Mouse (Mus musculus) liver, embryonic 13.5 days (tissue): ENCODE measurements around the gene Dnaja1. TPM values are rescaled to one million over a fixed set of nuclear protein-coding genes. Genes with fewer than 3 reads are reported as not detected.

Experiments used
- ATAC-seq: fragments of 200-750 bp; cut with Nextera tagmentation; 2 replicates; pipeline ENCODE4 v1.8.0; 2017; ENCODE audit warnings: low read depth, mild to moderate bottlenecking, moderate number of reproducible peaks, moderate library complexity
- DNase-seq: peaks from one replicate; pipeline ENCODE4 v3.0.0; 2022
- H3K27ac ChIP-seq: fragments of 300-500 bp; sonication (generic); 2 replicates; pipeline ENCODE4 v1.5.1; 2015; ENCODE audit warnings: moderate library complexity, mild to moderate bottlenecking, inconsistent platforms
- H3K27me3 ChIP-seq: fragments of 300-500 bp; sonication (generic); 2 replicates; pipeline ENCODE4 v1.6.1; 2015; ENCODE audit warnings: mild to moderate bottlenecking, inconsistent platforms
- H3K36me3 ChIP-seq: fragments of 300-500 bp; sonication (generic); 2 replicates; pipeline ENCODE4 v1.6.1; 2015; ENCODE audit warnings: mild to moderate bottlenecking, inconsistent platforms
- H3K4me1 ChIP-seq: fragments of 300-500 bp; sonication (generic); replicated peaks from 2 replicates; pipeline ENCODE4 v1.6.1; 2015; ENCODE audit warnings: inconsistent platforms
- H3K4me2 ChIP-seq: fragments of 300-500 bp; sonication (generic); 2 replicates; pipeline ENCODE4 v1.6.1; 2015; ENCODE audit warnings: inconsistent platforms, mild to moderate bottlenecking, moderate library complexity
- H3K4me3 ChIP-seq: fragments of 300-500 bp; sonication (generic); replicated peaks from 2 replicates; pipeline ENCODE4 v1.5.1; 2015; ENCODE audit warnings: mild to moderate bottlenecking, inconsistent platforms
- H3K9ac ChIP-seq: fragments of 300-500 bp; sonication (generic); 2 replicates; pipeline ENCODE4 v1.6.1; 2015; ENCODE audit warnings: mild to moderate bottlenecking, inconsistent platforms
- H3K9me3 ChIP-seq: fragments of 300-500 bp; sonication (generic); replicated peaks from 2 replicates; pipeline ENCODE4 v1.6.1; 2016; ENCODE audit warnings: inconsistent platforms
- WGBS: fragments of 180-500 bp; shearing (Covaris S2); methylation state at CpG from one replicate; pipeline ENCODE4 v1.1.7; 2015; ENCODE audit not compliant: insufficient replicate concordance; 5-methylcytosine and 5-hydroxymethylcytosine counted together
- polyA plus RNA-seq: library from polyadenylated mRNA; unstranded; fragments of >200 nt; fragmentation: Nextera tagmentation; extraction: Ambion mirVana; gene quantifications from 2 replicates; pipeline ENCODE4 v1.2.1, GENCODE M21; 2015

The Dnaja1 gene
- polyA plus RNA-seq, 1 experiment from 2014 or later, result 198 TPM

DNA sequence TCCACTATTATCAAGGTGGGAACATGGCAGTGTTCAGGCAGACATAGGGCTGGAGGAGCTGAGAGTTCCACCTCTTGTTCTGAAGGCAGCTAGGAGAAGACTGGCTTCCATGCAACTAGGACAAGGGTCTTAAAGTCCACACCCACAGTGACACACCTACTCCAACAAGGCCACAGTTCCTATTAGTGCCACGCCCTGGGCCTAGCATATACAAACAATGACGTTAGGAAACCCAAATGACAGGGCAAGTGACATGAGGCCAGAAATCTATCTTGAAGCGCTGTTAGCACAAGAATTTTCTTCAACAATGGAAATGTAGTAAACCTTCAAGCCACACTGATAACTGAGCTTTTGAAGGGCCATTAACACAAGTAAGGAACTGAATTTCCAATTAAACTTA is 20.2 kb upstream of the Dnaja1 start:
- 53% methylated on average over 3 of the region's 3 CpGs for WGBS
- Histone ChIP-seq H3K4me1 (peaks cover 47% of the 10 kb centered on the region), H3K9ac (peak overlapping the region; percentile 69; the same call in 1 of the 2 replicates), H3K4me3 (peak overlapping the region; percentile 70), H3K9me3 (no peaks in the 10 kb centered on the region), H3K27me3 (no peaks in the 10 kb centered on the region), H3K36me3 (no peaks in the 10 kb centered on the region), H3K27ac (peak overlapping the region; percentile 83), H3K4me2 (peak overlapping the region; percentile 79)
- DNase-seq, result no peak
- ATAC-seq, result no peak

DNA sequence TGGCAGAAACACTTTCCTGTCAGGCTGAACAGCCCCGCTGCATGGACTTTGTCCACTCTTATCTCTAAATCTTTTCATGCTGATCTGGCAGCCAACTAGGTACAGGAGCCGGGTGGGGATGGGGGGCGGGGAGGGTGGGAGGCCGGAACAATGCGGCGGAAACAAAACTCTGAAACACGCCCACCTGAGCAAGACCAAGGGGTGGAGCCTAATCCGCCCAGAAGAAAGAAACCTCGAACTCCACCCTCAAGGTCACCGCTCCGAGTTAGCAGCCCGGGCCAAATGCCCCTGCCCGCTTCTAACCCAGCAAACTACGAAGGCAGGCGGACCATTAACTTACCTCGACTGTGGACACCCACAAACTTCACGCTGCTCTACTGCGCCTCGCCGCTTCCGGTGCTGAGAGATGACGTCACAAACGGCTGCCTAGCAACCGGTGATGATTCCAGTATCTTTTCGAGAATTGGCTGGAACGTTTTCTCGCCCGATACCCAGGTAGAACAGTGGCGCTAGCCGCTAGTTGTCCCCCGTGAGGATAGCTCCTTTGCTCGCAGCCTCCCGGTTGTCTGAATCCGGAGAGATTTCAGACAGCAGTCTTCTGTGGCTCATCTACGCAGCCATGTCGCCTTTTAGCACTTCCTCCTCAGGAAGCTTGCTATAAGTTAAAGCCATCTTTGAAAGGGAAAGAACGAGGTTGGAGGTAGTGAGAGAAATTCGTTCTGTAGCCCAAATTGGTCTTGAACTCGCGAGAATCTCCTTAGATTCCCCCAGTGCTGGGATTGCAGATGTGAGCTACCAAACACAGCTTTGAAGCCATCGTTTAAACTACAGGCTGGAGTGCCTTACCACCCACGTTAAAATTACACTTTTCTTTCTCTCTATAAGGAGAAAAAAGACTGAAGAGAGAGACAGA is 18.9 kb upstream of the Dnaja1 start, which contains the start of gene Aptx:
Gene Aptx, minus strand, starts transcription at position 398 of the 913 bp plus-strand sequence.
- Histone ChIP-seq H3K4me3 (peak within 1 kb of the TSS; percentile 70), H3K4me2 (peak within 1 kb of the TSS; percentile 79), H3K9ac (peak within 1 kb of the TSS; percentile 69), H3K36me3 (no peaks in the 10 kb centered on the region), H3K27ac (peak within 1 kb of the TSS; percentile 83), H3K9me3 (no peaks in the 10 kb centered on the region), H3K4me1 (peaks cover 47% of the 10 kb centered on the region), H3K27me3 (no peaks in the 10 kb centered on the region)
- WGBS, result under 1% methylated on average over 42 of the region's 42 CpGs
- ATAC-seq, result peak; percentile 85
- DNase-seq, result peak; percentile 86

DNA sequence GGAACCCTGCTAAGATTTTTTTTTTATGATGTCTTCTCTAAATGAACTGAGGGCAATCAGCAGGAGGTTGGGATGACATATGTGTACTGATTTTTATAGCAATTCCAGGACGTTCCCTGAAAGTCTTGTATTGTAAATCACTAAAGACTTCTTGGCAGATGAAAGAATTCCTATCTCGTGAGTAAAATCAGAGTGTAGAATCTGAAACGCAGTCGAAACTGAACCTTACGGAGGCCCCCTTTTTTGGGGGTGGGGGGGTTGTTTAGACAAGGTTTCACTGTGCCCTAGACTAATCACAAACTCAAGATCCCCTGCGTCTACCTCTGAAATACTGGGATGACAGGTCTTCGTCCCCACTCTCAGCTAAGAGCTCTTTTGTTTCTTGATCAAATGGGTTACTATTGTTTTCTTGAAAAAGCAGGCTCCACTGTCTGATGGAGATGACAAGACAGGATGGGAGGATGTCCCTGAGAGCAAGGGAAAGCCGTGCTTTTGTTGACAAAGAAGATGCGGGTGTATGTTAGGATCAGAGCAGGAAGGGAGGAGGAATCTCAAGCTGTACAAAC is 18.2 kb upstream of the Dnaja1 start:
- H3K27me3 ChIP-seq, result no peaks in the 10 kb centered on the region
- ATAC-seq (no peak), DNase-seq (no peak)
- no peaks in the 10 kb centered on the region for H3K36me3 ChIP-seq
- 41% methylated on average over 9 of the region's 9 CpGs for WGBS
- peak overlapping the region; percentile 69 for H3K9ac ChIP-seq
- H3K4me3 ChIP-seq, result peak overlapping the region; percentile 70
- H3K9me3 ChIP-seq, result no peaks in the 10 kb centered on the region
- H3K4me1 ChIP-seq, result peaks cover 47% of the 10 kb centered on the region
- peak overlapping the region; percentile 83 for H3K27ac ChIP-seq
- peak overlapping the region; percentile 79 for H3K4me2 ChIP-seq

DNA sequence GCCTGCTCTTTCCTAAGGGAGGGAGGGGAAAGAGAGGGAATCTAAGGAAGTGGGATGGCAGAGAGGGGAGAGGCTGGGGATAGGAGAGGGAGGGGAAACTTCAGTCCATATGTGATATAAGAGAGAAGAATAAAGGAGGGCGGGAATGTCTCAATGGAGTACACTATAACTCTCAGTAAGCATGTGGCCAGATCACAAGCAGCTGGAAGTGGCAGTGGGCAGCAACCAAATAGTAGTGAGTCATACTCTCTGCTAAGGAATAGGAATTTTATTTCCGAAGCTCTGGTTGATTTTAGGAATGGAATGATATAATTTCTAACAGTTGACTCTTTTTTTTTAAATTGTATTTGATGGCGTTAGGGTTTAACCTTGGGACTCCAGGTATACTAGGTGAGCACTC is 4.8 kb upstream of the Dnaja1 start:
- no peaks in the 10 kb centered on the region for H3K9me3 ChIP-seq
- no peaks in the 10 kb centered on the region for H3K36me3 ChIP-seq
- DNase-seq (no peak), ATAC-seq (no peak)
- H3K9ac ChIP-seq, result no peak overlapping the region
- 68% methylated on average over 3 of the region's 3 CpGs for WGBS
- H3K4me3 ChIP-seq, result no peak overlapping the region
- no peak overlapping the region for H3K27ac ChIP-seq
- H3K4me2 ChIP-seq, result no peak overlapping the region
- H3K27me3 ChIP-seq, result no peaks in the 10 kb centered on the region
- peaks cover 14% of the 10 kb centered on the region for H3K4me1 ChIP-seq

DNA sequence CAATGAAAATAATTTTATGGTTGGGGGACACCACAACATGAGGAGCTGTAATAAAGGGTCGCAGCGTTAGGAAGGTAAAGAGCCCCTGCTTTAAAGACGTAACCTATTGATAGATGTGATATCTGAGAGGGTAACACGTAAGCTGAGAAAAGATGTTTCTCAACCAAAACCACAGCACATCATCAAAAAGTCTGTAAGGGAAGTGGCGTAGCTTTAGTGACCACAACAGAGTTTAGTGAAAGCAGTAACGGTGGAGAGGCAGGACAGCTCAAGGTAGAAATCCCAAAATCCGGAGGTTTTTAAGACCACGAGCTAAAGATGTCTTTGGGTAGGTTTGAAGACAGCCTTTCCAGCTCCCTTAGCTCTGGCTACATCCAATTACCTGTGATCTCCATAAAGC is 1.0 kb upstream of the Dnaja1 start:
- Histone ChIP-seq H3K9me3 (no peaks in the 10 kb centered on the region), H3K27me3 (no peaks in the 10 kb centered on the region), H3K36me3 (peaks cover 20% of the 10 kb centered on the region), H3K4me3 (peak overlapping the region; percentile 98; the same call in 1 of the 2 replicates), H3K4me1 (peaks cover 41% of the 10 kb centered on the region), H3K27ac (peak overlapping the region; percentile 96; the same call in 1 of the 2 replicates), H3K9ac (peak overlapping the region; percentile 95; the same call in 1 of the 2 replicates), H3K4me2 (peak overlapping the region; percentile 90)
- DNase-seq, result no peak
- WGBS, result 69% methylated on average over 8 of the region's 8 CpGs
- no peak for ATAC-seq

DNA sequence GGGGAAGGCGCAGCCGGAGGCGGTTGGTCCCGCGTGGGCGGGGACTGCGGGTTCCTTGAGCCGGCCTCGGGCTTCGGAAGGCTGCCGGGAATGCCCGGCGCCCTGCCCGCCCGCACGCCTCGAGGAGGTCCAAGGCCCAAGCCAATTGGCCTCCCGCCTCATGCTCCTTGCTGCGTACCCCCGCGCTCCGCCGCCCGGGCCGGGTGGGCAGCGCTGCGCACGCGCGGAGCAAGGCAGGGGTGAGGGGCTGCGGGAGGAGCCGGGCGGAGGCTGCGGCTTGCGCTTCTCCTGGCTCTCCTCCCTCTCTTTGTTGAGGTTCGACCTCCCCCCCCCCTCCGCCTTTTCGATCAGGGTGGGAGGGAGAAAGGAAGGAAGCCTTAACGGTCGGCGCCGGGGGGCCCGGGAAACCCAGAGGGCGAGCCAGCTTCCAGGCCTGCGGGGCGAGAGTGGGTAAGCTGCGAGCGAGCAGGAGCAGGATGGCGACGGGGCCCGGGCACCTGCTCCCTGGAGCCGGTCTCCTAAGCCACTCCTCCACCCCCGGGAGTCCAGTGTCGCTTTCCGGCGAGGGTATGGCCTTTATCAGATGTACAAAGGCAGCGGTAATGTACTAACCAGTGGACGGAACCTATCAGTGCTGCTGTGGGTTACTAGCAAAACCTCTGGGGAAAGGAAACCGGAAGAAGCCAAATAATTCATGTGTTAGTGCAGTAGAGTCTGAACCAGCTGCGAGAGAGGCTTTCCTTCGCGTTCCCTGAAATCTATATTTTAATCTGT is 924 bp downstream of the Dnaja1 start:
- under 1% methylated on average over 47 of the region's 62 CpGs for WGBS
- peak; percentile 75 for ATAC-seq
- H3K27ac ChIP-seq, result peak overlapping the region; percentile 96

DNA sequence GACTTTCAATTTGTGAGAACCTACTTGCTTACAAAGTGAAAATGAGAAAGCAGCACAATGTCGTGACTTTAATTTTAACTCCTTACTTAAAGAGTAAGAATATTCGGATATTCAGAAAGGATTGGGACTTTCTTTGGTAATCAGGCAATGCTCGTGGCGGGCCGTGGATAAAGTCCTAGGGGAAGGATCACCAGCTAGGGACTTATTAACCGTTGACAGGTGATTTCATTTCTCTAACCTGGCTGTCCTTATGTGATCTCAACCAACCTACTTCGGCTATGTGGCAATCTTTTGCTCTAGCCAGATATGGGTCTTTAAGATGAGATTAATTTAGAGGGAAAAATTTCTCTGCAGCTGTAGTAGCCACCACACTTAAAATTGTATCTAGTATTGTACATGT is 3.2 kb downstream of the Dnaja1 start:
- H3K9me3 ChIP-seq, result no peaks in the 10 kb centered on the region
- peaks cover 55% of the 10 kb centered on the region for H3K36me3 ChIP-seq
- ATAC-seq (no peak), DNase-seq (no peak)
- no peak overlapping the region for H3K27ac ChIP-seq
- H3K9ac ChIP-seq, result peak overlapping the region; percentile 95; the same call in 1 of the 2 replicates
- H3K4me3 ChIP-seq, result peak overlapping the region; percentile 98
- peak overlapping the region; percentile 90 for H3K4me2 ChIP-seq
- no peaks in the 10 kb centered on the region for H3K27me3 ChIP-seq
- peaks cover 60% of the 10 kb centered on the region for H3K4me1 ChIP-seq
- WGBS, result 77% methylated on average over 7 of the region's 7 CpGs

More for the DNA sequence above, 924 bp downstream of the Dnaja1 start:
- peaks cover 36% of the 10 kb centered on the region for H3K36me3 ChIP-seq
- H3K9ac ChIP-seq, result peak overlapping the region; percentile 95
- no peaks in the 10 kb centered on the region for H3K27me3 ChIP-seq
- DNase-seq, result peak; percentile 75
- H3K9me3 ChIP-seq, result no peaks in the 10 kb centered on the region
- peak overlapping the region; percentile 90 for H3K4me2 ChIP-seq
- H3K4me3 ChIP-seq, result peak overlapping the region; percentile 98
- peaks cover 54% of the 10 kb centered on the region for H3K4me1 ChIP-seq

DNA sequence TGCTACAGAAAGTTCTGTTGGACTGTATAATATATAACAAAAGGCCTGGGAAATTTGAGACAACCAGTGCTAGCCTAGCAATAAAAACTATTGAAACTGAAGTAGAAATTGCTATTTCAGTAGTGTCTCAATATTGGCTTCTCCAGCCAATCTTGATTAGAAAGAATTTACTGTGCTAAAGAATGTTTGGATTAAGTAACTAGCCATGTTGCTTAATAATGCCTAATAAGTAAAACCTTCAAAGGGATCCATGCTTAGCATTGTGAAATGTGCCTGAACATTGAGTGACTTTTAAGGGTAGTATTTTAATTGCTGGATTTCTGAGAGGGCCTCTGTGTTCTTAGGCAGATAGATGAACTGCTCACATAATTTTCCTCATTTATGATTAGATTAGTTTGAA is 3.6 kb downstream of the Dnaja1 start:
- ATAC-seq, result no peak
- Histone ChIP-seq H3K4me1 (peaks cover 62% of the 10 kb centered on the region), H3K27ac (no peak overlapping the region), H3K4me3 (no peak overlapping the region), H3K36me3 (peaks cover 59% of the 10 kb centered on the region), H3K27me3 (no peaks in the 10 kb centered on the region), H3K9me3 (no peaks in the 10 kb centered on the region), H3K4me2 (peak overlapping the region; percentile 90), H3K9ac (peak overlapping the region; percentile 95; the same call in 1 of the 2 replicates)
- no peak for DNase-seq

DNA sequence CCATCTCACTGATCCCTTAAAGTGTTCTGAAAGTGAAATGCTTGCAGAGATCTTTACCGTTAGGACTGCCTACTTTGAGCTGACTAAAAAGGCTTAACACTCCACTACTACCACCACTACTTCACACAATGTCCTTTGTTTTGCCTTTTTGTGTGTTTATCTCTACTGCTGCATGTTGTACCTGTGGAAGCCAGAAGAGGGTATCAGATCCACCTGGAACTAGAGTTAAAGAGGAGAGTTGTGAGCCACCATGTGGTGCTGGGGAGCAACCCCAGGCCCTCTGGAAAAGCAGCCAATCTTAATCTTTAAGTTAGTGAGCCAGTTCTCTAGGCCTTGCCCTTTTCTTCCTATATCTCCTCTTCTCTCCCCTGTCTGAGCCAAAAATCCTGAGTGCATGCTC is 5.3 kb downstream of the Dnaja1 start:
- Histone ChIP-seq H3K4me1 (peaks cover 48% of the 10 kb centered on the region), H3K4me3 (no peak overlapping the region), H3K27me3 (no peaks in the 10 kb centered on the region), H3K9me3 (no peaks in the 10 kb centered on the region), H3K9ac (0 out of 2 replicates have a peak overlapping the region, but pooled peaks have one; percentile 7), H3K36me3 (peaks cover 76% of the 10 kb centered on the region), H3K4me2 (no peak overlapping the region), H3K27ac (no peak overlapping the region; the same call in 1 of the 2 replicates)
- DNase-seq (no peak), ATAC-seq (no peak)
- 71% methylated on average over 1 of the region's 1 CpGs for WGBS

DNA sequence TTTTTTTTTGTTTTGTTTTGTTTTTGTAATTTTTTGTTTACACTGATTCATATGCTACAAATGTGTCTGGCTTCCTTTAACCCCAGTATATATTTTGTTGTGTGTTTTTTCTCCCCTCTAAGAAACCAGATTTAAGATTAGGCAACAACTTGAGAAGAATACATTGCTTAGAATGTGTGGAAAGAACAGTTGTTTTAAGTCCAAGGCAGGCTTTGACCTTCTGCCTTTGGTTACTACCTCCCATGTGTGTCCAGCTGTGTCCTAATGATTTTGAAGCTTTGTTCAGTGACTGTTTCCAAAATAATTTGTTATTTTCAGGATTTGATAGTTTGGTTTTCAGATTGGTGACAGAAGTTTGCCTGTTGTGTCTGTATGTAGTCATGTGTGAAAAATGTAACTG is 9.3 kb downstream of the Dnaja1 start:
- no peak for ATAC-seq
- Histone ChIP-seq H3K4me1 (peaks cover 18% of the 10 kb centered on the region), H3K36me3 (peaks cover 88% of the 10 kb centered on the region), H3K9ac (no peak overlapping the region), H3K4me3 (no peak overlapping the region), H3K27me3 (no peaks in the 10 kb centered on the region), H3K27ac (no peak overlapping the region), H3K4me2 (no peak overlapping the region), H3K9me3 (no peaks in the 10 kb centered on the region)
- no peak for DNase-seq

DNA sequence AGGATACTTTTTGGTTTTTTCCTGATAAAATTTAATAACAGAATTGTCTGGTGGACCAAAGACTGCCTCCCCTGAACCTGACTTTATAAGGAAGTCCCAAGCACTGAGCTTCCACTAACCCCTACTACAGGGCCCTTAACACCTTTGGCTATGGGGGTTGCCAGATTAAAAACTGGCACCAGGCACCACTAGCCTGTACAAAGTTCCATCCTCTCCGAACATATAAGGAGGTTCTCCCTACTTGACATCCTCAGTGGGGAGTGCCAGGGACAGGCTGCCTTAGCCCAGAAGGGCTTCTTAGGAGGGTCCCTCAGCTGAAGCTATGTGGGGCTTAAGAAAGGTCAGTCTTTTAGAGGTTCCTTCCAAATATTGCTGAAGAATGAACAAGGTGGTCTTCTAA is 13.4 kb downstream of the Dnaja1 start:
- 66% methylated on average over 1 of the region's 1 CpGs for WGBS
- peaks cover 83% of the 10 kb centered on the region for H3K36me3 ChIP-seq
- no peak overlapping the region for H3K9ac ChIP-seq
- no peak overlapping the region for H3K27ac ChIP-seq
- 0 out of 2 replicates have a peak, but pooled peaks cover 2% of the 10 kb centered on the region for H3K4me1 ChIP-seq
- no peaks in the 10 kb centered on the region for H3K9me3 ChIP-seq
- DNase-seq (no peak), ATAC-seq (no peak)
- no peak overlapping the region for H3K4me2 ChIP-seq
- no peaks in the 10 kb centered on the region for H3K27me3 ChIP-seq
- H3K4me3 ChIP-seq, result no peak overlapping the region
